Mouse (Mus musculus): ENCODE results near the gene Kcnd3. TPM values are rescaled to one million over a fixed set of nuclear protein-coding genes. Genes with fewer than 3 reads are reported as not detected.

The Kcnd3 gene
- polyA plus RNA-seq, 1 experiment from 2014 or later = 3.6 TPM

- H3K4me1 ChIP-seq = peaks cover 15% of the 10 kb centered on the region
- no peak overlapping the region for H3K27ac ChIP-seq
- H3K4me2 ChIP-seq (replicated peaks) = peak overlapping the region; percentile 9; the same call in 1 of the 2 replicates
- H3K9ac ChIP-seq = no peak overlapping the region
- peaks cover 5% of the 10 kb centered on the region; the same call in 1 of the 2 replicates for H3K27me3 ChIP-seq (replicated peaks)
- 6% methylated on average over 13 of the region's 13 CpGs for WGBS
- no peaks in the 10 kb centered on the region for H3K9me3 ChIP-seq
- ATAC-seq (ENCODE audit: low FRiP score, low read depth) = peak; percentile 89
- H3K36me3 ChIP-seq = no peaks in the 10 kb centered on the region
- H3K4me3 ChIP-seq = no peak overlapping the region
Measured at GRCm38 (mm10) chr3:105538819-105539607, 86.9 kb downstream of the Kcnd3 start.

DNA sequence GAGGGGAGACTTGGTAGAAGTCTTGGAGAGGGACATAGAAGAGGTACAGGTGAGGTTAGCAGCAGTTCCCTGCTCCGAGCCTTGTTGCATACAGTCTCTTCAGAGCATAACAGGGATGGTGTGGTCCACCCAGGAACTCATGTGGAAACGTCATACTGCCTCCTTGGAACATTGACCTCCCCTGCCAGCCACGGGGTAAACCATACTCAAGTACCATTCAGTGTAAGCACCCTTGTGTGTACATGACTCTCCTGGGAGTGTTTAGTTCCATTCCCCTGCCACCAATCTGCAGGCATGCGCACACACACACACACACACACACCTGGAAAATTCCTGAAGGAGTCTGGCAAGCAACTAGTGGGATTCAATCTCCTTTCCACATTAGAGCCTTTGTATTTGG lies 90.6 kb downstream of the Kcnd3 start:
- Histone ChIP-seq H3K4me2 (replicated peaks) (no peak overlapping the region), H3K9me3 (no peaks in the 10 kb centered on the region), H3K27ac (no peak overlapping the region), H3K4me1 (peaks cover 22% of the 10 kb centered on the region), H3K4me3 (no peak overlapping the region), H3K9ac (no peak overlapping the region), H3K27me3 (replicated peaks) (peaks cover 5% of the 10 kb centered on the region; the same call in 1 of the 2 replicates), H3K36me3 (no peaks in the 10 kb centered on the region)
- no peak for ATAC-seq (ENCODE audit: low FRiP score, low read depth)
- WGBS = 79% methylated on average over 4 of the region's 4 CpGs

DNA sequence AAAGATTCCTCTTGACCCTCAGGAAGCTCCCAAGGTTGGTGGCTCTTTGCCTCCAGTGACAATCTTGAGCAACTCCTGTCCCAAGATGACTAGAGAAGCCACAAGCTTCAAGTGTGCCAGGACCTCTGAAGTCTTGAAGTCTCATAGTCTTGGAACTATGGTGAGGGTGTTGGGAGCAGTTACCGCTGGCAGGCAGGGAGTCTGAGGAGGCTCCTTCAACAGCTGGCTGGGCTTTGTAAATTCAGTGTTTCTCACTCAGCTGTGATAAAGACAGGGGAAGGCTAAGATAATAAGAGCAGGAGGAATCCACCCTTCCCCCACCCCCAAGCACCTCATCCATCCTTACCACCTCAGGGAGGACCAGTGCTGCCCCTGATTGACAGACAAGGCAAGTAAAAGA lies 92.0 kb downstream of the Kcnd3 start:
- H3K4me1 ChIP-seq = peaks cover 14% of the 10 kb centered on the region
- no peaks in the 10 kb centered on the region for H3K36me3 ChIP-seq
- no peak overlapping the region for H3K9ac ChIP-seq
- WGBS = 82% methylated on average over 1 of the region's 1 CpGs
- H3K27me3 ChIP-seq (replicated peaks) = peaks cover 5% of the 10 kb centered on the region; the same call in 1 of the 2 replicates
- H3K27ac ChIP-seq = no peak overlapping the region
- H3K9me3 ChIP-seq = no peaks in the 10 kb centered on the region
- ATAC-seq (ENCODE audit: low FRiP score, low read depth) = no peak
- H3K4me3 ChIP-seq = no peak overlapping the region
- H3K4me2 ChIP-seq (replicated peaks) = no peak overlapping the region

DNA sequence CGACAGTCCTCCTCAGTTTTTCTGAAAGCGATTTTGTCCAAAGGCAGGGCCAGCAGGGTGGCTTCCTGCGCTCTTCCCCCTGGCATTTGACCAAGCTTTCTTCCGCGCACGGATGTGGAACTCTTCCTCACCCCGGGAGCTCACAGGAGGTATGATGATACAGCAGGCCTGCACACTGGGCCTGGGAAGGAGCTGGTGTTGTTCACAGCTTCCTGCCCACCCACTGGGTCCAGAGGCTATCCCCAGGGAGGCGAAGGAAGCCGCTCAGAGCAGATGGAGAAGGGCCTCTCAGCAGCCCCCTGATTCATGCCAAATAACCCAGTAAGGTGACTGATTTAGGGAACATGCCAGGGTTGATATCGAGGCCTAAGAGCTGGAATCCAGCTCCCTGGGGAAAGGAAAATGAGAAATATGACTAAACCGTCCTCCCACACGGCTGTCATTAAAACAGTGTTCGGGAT lies 94.5 kb downstream of the Kcnd3 start:
- H3K9me3 ChIP-seq = no peaks in the 10 kb centered on the region
- H3K4me3 ChIP-seq = no peak overlapping the region
- 48% methylated on average over 13 of the region's 13 CpGs for WGBS
- peaks cover 7% of the 10 kb centered on the region; the same call in 1 of the 2 replicates for H3K4me1 ChIP-seq
- no peaks in the 10 kb centered on the region for H3K27me3 ChIP-seq (replicated peaks)
- no peak overlapping the region for H3K9ac ChIP-seq
- ATAC-seq (ENCODE audit: low FRiP score, low read depth) = no peak
- no peak overlapping the region for H3K4me2 ChIP-seq (replicated peaks)
- H3K27ac ChIP-seq = no peak overlapping the region
- no peaks in the 10 kb centered on the region for H3K36me3 ChIP-seq

GRCm38 (mm10) chr3:105548074-105548771 lies 96.1 kb downstream of the Kcnd3 start:
- Histone ChIP-seq H3K27me3 (replicated peaks) (no peaks in the 10 kb centered on the region), H3K4me1 (peaks cover 7% of the 10 kb centered on the region; the same call in 1 of the 2 replicates), H3K4me3 (no peak overlapping the region), H3K36me3 (no peaks in the 10 kb centered on the region), H3K4me2 (replicated peaks) (no peak overlapping the region), H3K9me3 (no peaks in the 10 kb centered on the region), H3K27ac (no peak overlapping the region), H3K9ac (no peak overlapping the region)
- WGBS = 84% methylated on average over 11 of the region's 11 CpGs
- no peak for ATAC-seq (ENCODE audit: low FRiP score, low read depth)

- H3K36me3 ChIP-seq = no peaks in the 10 kb centered on the region
- no peak overlapping the region for H3K27ac ChIP-seq
- no peak overlapping the region for H3K4me3 ChIP-seq
- peak; percentile 50; the same call in 1 of the 2 replicates for ATAC-seq (ENCODE audit: low FRiP score, low read depth)
- H3K9ac ChIP-seq = no peak overlapping the region
- H3K27me3 ChIP-seq (replicated peaks) = no peaks in the 10 kb centered on the region
- no peak overlapping the region for H3K4me2 ChIP-seq (replicated peaks)
- H3K9me3 ChIP-seq = no peaks in the 10 kb centered on the region
- H3K4me1 ChIP-seq = peaks cover 8% of the 10 kb centered on the region
- WGBS = 22% methylated on average over 2 of the region's 2 CpGs
Measured at GRCm38 (mm10) chr3:105559456-105559855, 107.3 kb downstream of the Kcnd3 start.

GRCm38 (mm10) chr3:105566973-105567372 lies 114.8 kb downstream of the Kcnd3 start:
- Histone ChIP-seq H3K4me2 (replicated peaks) (no peak overlapping the region), H3K9me3 (no peaks in the 10 kb centered on the region), H3K4me1 (peaks cover 20% of the 10 kb centered on the region), H3K4me3 (no peak overlapping the region), H3K9ac (no peak overlapping the region), H3K27ac (no peak overlapping the region), H3K36me3 (no peaks in the 10 kb centered on the region), H3K27me3 (replicated peaks) (no peaks in the 10 kb centered on the region)
- WGBS = 60% methylated on average over 8 of the region's 8 CpGs
- no peak for ATAC-seq (ENCODE audit: low FRiP score, low read depth)

DNA sequence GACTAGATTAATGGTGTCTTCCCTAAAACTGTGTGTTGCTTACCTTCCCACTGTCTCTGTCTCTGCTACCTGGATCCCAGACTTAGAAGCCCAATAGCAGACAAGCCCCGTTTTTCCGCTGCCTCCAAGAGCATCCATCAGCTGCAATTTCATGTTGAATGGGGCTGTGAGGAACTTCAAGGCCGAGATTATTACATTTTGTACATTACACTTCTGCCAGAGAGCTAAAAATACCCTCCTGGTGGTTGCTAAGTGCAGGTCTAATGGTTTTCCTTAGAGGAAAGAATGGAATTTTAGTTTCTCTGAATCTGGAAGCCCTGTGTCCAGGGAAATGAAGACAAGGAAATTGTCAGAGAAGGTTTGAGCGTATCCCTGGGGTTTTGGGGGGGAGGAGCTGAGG lies 115.3 kb downstream of the Kcnd3 start:
- ATAC-seq (ENCODE audit: low FRiP score, low read depth) = no peak
- WGBS = 81% methylated on average over 4 of the region's 4 CpGs
- Histone ChIP-seq H3K4me1 (peaks cover 20% of the 10 kb centered on the region), H3K9me3 (no peaks in the 10 kb centered on the region), H3K27ac (no peak overlapping the region), H3K4me2 (replicated peaks) (no peak overlapping the region), H3K9ac (no peak overlapping the region), H3K4me3 (no peak overlapping the region), H3K36me3 (no peaks in the 10 kb centered on the region), H3K27me3 (replicated peaks) (no peaks in the 10 kb centered on the region)

DNA sequence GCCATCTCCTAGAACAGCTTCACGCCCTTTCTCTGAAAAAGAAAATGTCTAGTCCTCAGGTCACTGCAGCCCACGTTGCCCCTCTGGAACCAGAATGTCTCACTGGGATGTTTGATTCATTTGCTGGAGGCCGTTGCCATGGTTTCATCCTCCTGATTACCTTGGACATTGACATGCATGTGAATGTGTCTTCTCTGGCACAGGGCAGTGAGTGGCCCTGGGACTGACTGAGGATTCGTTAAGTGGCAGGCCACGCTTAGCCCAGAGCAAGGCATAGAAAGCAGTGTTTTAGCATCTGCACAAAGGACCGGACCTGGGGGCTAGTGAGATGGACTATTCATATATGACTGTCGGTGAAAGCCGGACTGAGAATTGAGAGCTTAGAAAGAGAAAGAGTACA lies 116.3 kb downstream of the Kcnd3 start:
- Histone ChIP-seq H3K4me1 (peaks cover 20% of the 10 kb centered on the region), H3K27ac (no peak overlapping the region), H3K27me3 (replicated peaks) (no peaks in the 10 kb centered on the region), H3K9me3 (no peaks in the 10 kb centered on the region), H3K36me3 (no peaks in the 10 kb centered on the region), H3K9ac (no peak overlapping the region), H3K4me2 (replicated peaks) (no peak overlapping the region), H3K4me3 (no peak overlapping the region)
- ATAC-seq (ENCODE audit: low FRiP score, low read depth) = no peak; the same call in 1 of the 2 replicates
- 70% methylated on average over 8 of the region's 8 CpGs for WGBS

DNA sequence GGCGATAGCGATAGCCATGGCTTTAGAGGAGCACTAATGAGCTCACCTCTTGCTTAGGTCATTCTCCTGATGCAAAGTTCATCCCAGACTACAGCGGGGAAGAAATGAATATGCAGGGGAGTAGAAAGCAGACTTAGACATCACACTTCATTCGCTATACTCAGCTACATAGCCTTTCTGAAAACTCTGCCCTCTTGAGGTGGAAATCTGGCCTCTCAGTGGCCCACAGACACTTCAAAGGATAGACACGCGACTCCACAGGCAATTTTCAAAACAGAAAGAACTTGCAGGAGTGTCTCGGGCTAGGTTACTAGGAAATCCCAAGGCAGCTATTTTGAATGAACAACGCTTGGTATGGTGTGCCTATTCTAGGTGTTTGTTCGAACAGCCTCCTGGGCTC lies 116.7 kb downstream of the Kcnd3 start:
- Histone ChIP-seq H3K27me3 (replicated peaks) (no peaks in the 10 kb centered on the region), H3K4me3 (no peak overlapping the region), H3K4me1 (peaks cover 20% of the 10 kb centered on the region), H3K36me3 (no peaks in the 10 kb centered on the region), H3K9ac (no peak overlapping the region), H3K9me3 (no peaks in the 10 kb centered on the region), H3K27ac (no peak overlapping the region), H3K4me2 (replicated peaks) (no peak overlapping the region)
- 68% methylated on average over 9 of the region's 9 CpGs for WGBS
- no peak; the same call in 1 of the 2 replicates for ATAC-seq (ENCODE audit: low FRiP score, low read depth)

GRCm38 (mm10) chr3:105569310-105569752 lies 117.2 kb downstream of the Kcnd3 start:
- no peak overlapping the region for H3K4me3 ChIP-seq
- H3K27me3 ChIP-seq (replicated peaks) = no peaks in the 10 kb centered on the region
- H3K9ac ChIP-seq = no peak overlapping the region
- H3K9me3 ChIP-seq = no peaks in the 10 kb centered on the region
- no peaks in the 10 kb centered on the region for H3K36me3 ChIP-seq
- H3K4me1 ChIP-seq = peaks cover 20% of the 10 kb centered on the region
- H3K4me2 ChIP-seq (replicated peaks) = no peak overlapping the region
- no peak overlapping the region for H3K27ac ChIP-seq
- peak; percentile 34; the same call in 1 of the 2 replicates for ATAC-seq (ENCODE audit: low FRiP score, low read depth)
- 36% methylated on average over 6 of the region's 6 CpGs for WGBS

GRCm38 (mm10) chr3:105569950-105570349 lies 117.8 kb downstream of the Kcnd3 start:
- Histone ChIP-seq H3K4me2 (replicated peaks) (no peak overlapping the region), H3K9ac (no peak overlapping the region), H3K36me3 (no peaks in the 10 kb centered on the region), H3K27me3 (replicated peaks) (no peaks in the 10 kb centered on the region), H3K4me3 (no peak overlapping the region), H3K9me3 (no peaks in the 10 kb centered on the region), H3K27ac (no peak overlapping the region), H3K4me1 (peaks cover 20% of the 10 kb centered on the region)
- no peak for ATAC-seq (ENCODE audit: low FRiP score, low read depth)
- 78% methylated on average over 9 of the region's 9 CpGs for WGBS

Measured in neural tube, embryonic 12.5 days (tissue).